Mouse (Mus musculus) neural tube, embryonic 10.5 days (tissue): ENCODE results near the gene Bgn.
"Not testable (repeated sequence)": the region's sequence is repeated elsewhere in the genome, so short reads cannot be mapped to it uniquely, and the experiment has no call there.

Source experiments
- DNase-seq: peaks from one replicate; pipeline ENCODE4 v3.0.0-alpha.2; 2017; ENCODE audit warnings: low spot score; ENCODE audit errors: extremely low spot score

Gene Bgn

GRCm38 (mm10) chrX:73486920-73487319 is 3.5 kb downstream of the Bgn start:
- DNase-seq, result no peak

GRCm38 (mm10) chrX:73490186-73490585 is 6.8 kb downstream of the Bgn start:
- DNase-seq, result no peak

- no peak for DNase-seq
Observed at GRCm38 (mm10) chrX:73490804-73491203, 7.4 kb downstream of the Bgn start.

- DNase-seq, result not testable (repeated sequence)
Observed at GRCm38 (mm10) chrX:73493567-73493966, 10.2 kb downstream of the Bgn start.

- no peak for DNase-seq
Observed at GRCm38 (mm10) chrX:73496746-73497145, 13.3 kb downstream of the Bgn start.

- DNase-seq, result no peak
Observed at GRCm38 (mm10) chrX:73505130-73505735, 21.8 kb downstream of the Bgn start.

GRCm38 (mm10) chrX:73506577-73506976 is 23.2 kb downstream of the Bgn start:
- DNase-seq, result no peak

- no peak for DNase-seq
Observed at GRCm38 (mm10) chrX:73509209-73509608, 25.8 kb downstream of the Bgn start.

GRCm38 (mm10) chrX:73512904-73513303 is 29.5 kb downstream of the Bgn start:
- no peak for DNase-seq

GRCm38 (mm10) chrX:73516556-73516955 is 33.2 kb downstream of the Bgn start:
- no peak for DNase-seq

- DNase-seq, result no peak
Observed at GRCm38 (mm10) chrX:73517060-73517600, 33.7 kb downstream of the Bgn start.

GRCm38 (mm10) chrX:73520692-73521091 is 37.3 kb downstream of the Bgn start:
- DNase-seq, result no peak

- DNase-seq, result no peak
Observed at GRCm38 (mm10) chrX:73524318-73525222, 41.2 kb downstream of the Bgn start.

- no peak for DNase-seq
Observed at GRCm38 (mm10) chrX:73525223-73526140, 42.1 kb downstream of the Bgn start.

- no peak for DNase-seq
Observed at GRCm38 (mm10) chrX:73526410-73526887, 43.0 kb downstream of the Bgn start.

GRCm38 (mm10) chrX:73537875-73538274 is 54.5 kb downstream of the Bgn start:
- no peak for DNase-seq

- DNase-seq, result no peak
Observed at GRCm38 (mm10) chrX:73543340-73543739, 59.9 kb downstream of the Bgn start.
